Mouse (Mus musculus): ENCODE results near the gene Slc15a5. TPM values are rescaled to one million over a fixed set of nuclear protein-coding genes. Genes with fewer than 3 reads are reported as not detected.
A peak's percentile ranks its signal among the peaks of the same experiment; 100 is the strongest.

The Slc15a5 gene
- polyA plus RNA-seq, 1 experiment, result not detected

GRCm38 (mm10) chr6:137937541-137937940 is 142.2 kb downstream of the Slc15a5 start:
- Histone ChIP-seq H3K4me1 (ENCODE audit: control insufficient read depth, insufficient read depth, low read length) (peaks cover 9% of the 10 kb centered on the region), H3K4me3 (ENCODE audit: insufficient read depth, low read length) (no peak overlapping the region), H3K27ac (ENCODE audit: insufficient read depth, low read length) (no peak overlapping the region)
- no peak for TF ChIP-seq CTCF (IDR thresholded peaks at IDR 0.05; ENCODE audit: borderline replicate concordance, insufficient read depth, low read length)
- no peak for TF ChIP-seq POLR2A (IDR thresholded peaks at IDR 0.05; ENCODE audit: low read depth, low read length)

- Histone ChIP-seq H3K27ac (ENCODE audit: insufficient read depth, low read length) (peak overlapping the region; percentile 96), H3K4me3 (ENCODE audit: insufficient read depth, low read length) (no peak overlapping the region), H3K4me1 (ENCODE audit: control insufficient read depth, insufficient read depth, low read length) (peaks cover 9% of the 10 kb centered on the region)
- TF ChIP-seq CTCF (IDR thresholded peaks at IDR 0.05; ENCODE audit: borderline replicate concordance, insufficient read depth, low read length) (no peak), POLR2A (IDR thresholded peaks at IDR 0.05; ENCODE audit: low read depth, low read length) (no peak)
Observed at GRCm38 (mm10) chr6:137936268-137936667, 143.4 kb downstream of the Slc15a5 start.

GRCm38 (mm10) chr6:137935857-137936256 is 143.9 kb downstream of the Slc15a5 start:
- Histone ChIP-seq H3K4me1 (ENCODE audit: control insufficient read depth, insufficient read depth, low read length) (peaks cover 9% of the 10 kb centered on the region), H3K4me3 (ENCODE audit: insufficient read depth, low read length) (no peak overlapping the region), H3K27ac (ENCODE audit: insufficient read depth, low read length) (peak overlapping the region; percentile 96)
- TF ChIP-seq CTCF (IDR thresholded peaks at IDR 0.05; ENCODE audit: borderline replicate concordance, insufficient read depth, low read length) (no peak), POLR2A (IDR thresholded peaks at IDR 0.05; ENCODE audit: low read depth, low read length) (no peak)

GRCm38 (mm10) chr6:137935341-137935740 is 144.4 kb downstream of the Slc15a5 start:
- TF ChIP-seq POLR2A (IDR thresholded peaks at IDR 0.05; ENCODE audit: low read depth, low read length) (no peak), CTCF (IDR thresholded peaks at IDR 0.05; ENCODE audit: borderline replicate concordance, insufficient read depth, low read length) (no peak)
- Histone ChIP-seq H3K4me1 (ENCODE audit: control insufficient read depth, insufficient read depth, low read length) (peaks cover 9% of the 10 kb centered on the region), H3K27ac (ENCODE audit: insufficient read depth, low read length) (peak overlapping the region; percentile 96), H3K4me3 (ENCODE audit: insufficient read depth, low read length) (no peak overlapping the region)

GRCm38 (mm10) chr6:137934545-137935298 is 145.0 kb downstream of the Slc15a5 start:
- no peak for TF ChIP-seq CTCF (IDR thresholded peaks at IDR 0.05; ENCODE audit: borderline replicate concordance, insufficient read depth, low read length)
- H3K4me3 ChIP-seq (ENCODE audit: insufficient read depth, low read length), result no peak overlapping the region
- H3K27ac ChIP-seq (ENCODE audit: insufficient read depth, low read length), result peak overlapping the region; percentile 96
- peaks cover 9% of the 10 kb centered on the region for H3K4me1 ChIP-seq (ENCODE audit: control insufficient read depth, insufficient read depth, low read length)

Other genes starting within 250 kb of the Slc15a5 start
- 75.6 and 101 TPM in 2 replicates for gene Mgst1, start 60.4 kb upstream of the Slc15a5 start, polyA plus RNA-seq (2011; ENCODE audit: insufficient read length, low read depth, missing spikeins)